Mouse (Mus musculus) liver, adult (tissue): ENCODE measurements around the gene Gm14496.

Experiments
- GATA4 ChIP-seq: IDR thresholded peaks from 2 replicates; pipeline ENCODE4 v1.6.1; 2014; ENCODE audit warnings: mild to moderate bottlenecking, low read length; ENCODE audit not compliant: insufficient replicate concordance

Gene Gm14496

DNA sequence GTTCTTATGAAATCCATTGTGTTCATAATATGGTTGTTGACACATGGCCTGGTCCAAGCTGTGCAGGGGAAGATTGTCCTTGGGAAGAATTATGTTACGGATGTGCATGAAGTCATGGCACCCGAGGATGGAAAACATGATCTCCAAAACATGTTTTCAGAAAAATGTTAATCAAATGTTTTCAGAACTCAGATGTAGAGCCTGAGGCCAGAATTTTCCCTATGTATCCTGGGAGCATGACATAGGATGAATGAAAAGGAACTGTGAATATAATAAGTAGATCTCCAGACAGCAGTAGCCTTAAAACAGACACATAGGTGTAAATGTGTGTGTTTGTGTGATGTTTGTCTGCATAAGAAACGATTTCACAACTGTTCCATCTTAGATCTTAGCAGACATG lies at the start of gene Gm14496:
Gene Gm14496 (plus strand): TSS at position 301 of the 400 bp plus-strand sequence.
- TF ChIP-seq GATA4 = no peak

DNA sequence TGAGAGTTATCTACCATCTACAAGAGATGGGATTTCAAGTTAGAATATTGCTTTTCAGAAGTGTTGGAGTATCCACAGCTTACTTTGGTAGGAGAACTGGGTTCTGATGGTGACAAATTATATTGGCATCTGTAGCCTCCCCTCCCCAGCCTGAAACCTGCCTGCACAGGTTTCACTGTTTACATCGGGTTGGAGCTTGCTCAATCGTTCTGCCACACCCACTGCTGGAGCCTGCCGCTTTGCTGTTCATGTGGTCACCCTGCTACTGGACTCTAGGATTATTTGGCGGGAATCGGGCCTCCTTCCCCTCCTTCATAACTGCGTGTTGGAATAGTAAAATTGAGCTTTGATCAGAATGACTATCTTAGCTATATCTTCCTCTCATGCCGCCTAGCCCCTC lies 22.5 kb upstream of the Gm14496 start:
- no peak for TF ChIP-seq GATA4

- no peak for TF ChIP-seq GATA4
These were observed 21.7 kb upstream of the Gm14496 start for GRCm38 (mm10) chr2:181969187-181969586.
